Mouse (Mus musculus) heart, adult 9 months (tissue): ENCODE data around the gene Timm17b.

Experiments
- DNase-seq, 2 experiments: peaks; one replicate each; pipeline ENCODE4 v3.0.0; 2022; ENCODE audit warnings: low spot score in 2 of 2

Gene Timm17b

DNA sequence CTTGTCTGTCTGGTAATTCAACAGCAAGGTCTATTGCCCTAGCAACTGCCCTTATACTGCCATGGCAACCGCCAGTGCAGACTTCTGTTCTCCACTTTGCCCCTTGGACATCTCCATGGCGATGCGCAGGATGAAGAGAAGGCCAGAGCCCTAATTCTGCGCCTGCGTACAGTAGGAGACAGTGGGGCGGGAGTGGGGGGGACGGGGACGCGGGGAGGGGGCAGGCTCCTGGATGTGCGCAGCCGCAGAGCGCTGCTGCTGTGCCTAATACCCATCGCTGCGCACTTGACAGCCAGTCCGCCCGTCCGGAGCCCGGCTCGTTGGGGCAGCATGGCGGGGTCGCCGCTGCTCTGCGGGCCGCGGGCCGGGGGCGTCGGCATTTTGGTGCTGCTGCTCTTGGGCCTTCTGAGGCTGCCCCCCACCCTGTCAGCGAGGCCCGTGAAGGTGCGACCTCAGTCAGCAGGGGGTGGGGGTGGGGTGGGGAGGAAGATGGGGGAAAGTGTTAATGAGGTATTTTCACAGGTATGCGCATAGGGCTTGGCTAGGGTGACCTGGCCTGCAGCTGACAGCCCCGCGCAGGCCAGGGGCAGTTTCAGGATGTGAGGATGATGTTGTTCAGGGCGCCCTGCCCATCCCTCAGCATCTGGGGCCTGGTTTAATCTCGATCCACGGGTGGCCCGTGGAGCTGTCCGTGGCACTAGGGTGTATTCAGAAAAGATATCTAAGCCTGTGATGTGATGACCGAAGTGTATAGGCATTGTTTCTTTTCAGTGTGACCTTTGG, 20.6 kb downstream of the Timm17b start, which contains the start of gene Pcsk1n:
TSS of gene Pcsk1n (plus strand) at position 222 of the 783 bp plus-strand sequence.
- no peak for DNase-seq

DNA sequence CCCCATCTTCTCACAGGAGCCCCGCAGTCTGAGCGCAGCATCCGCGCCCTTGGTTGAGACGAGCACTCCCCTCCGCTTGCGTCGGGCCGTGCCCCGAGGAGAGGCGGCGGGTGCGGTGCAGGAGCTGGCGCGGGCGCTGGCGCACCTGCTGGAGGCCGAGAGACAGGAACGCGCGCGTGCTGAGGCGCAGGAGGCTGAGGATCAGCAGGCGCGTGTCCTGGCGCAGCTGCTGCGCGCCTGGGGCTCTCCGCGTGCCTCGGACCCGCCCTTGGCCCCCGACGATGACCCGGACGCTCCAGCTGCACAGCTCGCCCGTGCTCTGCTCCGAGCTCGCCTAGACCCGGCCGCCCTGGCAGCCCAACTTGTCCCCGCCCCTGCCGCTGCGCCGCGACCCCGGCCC, 22.9 kb downstream of the Timm17b start:
- DNase-seq, result no peak

DNA sequence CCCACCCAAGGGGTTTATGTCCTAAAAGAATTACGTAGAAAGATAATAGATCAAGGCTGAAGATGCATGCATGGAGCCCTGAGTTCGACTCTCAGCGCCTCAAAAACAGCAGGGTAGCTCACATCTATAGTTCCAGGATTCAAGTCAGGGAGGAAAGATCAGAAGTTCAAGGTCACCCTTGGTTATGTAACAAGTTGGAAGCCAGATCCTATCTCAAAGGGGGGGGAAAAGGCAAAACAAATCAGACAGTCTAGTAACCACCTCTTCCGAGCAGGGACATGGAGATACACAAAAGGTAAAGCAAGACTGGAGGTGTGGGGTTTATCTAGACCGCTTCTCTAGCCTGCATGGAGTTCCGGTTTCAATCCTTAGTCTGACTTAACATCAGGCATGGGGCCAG, 27.1 kb downstream of the Timm17b start:
- no peak for DNase-seq

- no peak for DNase-seq
Observed at GRCm38 (mm10) chrX:7927116-7927515, 28.0 kb downstream of the Timm17b start.

- no peak for DNase-seq
Observed at GRCm38 (mm10) chrX:7928270-7928790, 29.2 kb downstream of the Timm17b start, which contains the start of gene Eras. Gene Eras (minus strand): TSS chrX:7928607.

- DNase-seq, result no peak
Observed at GRCm38 (mm10) chrX:7936874-7937273, 37.7 kb downstream of the Timm17b start.

DNA sequence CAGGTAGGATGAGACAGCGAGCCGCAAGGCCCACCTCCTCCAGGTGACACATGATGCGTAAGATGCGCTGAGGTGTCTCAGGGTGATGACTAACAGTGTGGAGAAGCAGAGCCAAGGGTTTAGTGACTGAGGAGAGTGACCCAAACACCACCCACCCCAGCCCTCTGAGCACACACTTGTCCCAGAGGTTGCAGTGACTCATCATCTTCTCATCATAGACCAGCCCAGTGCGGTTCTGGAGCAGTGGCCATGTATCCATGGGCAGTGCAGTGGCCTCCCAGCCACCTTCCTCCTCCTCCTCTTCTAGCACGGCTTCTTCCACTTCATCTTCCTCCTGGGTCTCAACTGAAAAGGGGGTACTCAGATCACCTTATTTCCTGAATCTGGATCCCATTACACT, 38.5 kb downstream of the Timm17b start:
- no peak for DNase-seq

GRCm38 (mm10) chrX:7945618-7946017, 46.5 kb downstream of the Timm17b start:
- DNase-seq, result no peak

- DNase-seq, result peak in 1 of 2 experiments; percentile 2
Observed at GRCm38 (mm10) chrX:7947108-7947899, 48.1 kb downstream of the Timm17b start, which contains the start of gene Hdac6. Gene Hdac6 (minus strand): TSS chrX:7947889.

GRCm38 (mm10) chrX:7947900-7948492, 48.8 kb downstream of the Timm17b start:
- DNase-seq, result peak; percentile 94 to 96

DNA sequence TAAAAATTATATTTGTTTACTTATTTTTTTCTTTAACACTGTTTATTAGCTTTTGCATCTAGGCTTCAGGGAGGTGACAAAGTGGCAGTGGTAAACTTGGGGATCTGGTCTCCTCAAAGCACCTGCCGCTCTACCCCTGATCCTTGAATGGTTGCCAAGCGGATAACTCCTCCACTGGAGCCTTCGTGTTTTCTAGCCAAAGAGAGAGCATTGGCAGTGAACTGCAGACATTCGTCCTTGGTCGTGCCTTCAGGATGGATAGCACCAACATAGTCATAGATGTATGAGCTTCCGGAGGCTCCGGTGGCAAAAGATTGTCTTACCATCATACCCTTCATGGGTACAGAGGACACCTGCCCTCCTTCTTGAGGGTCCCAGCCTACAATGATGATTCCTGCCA, 50.9 kb downstream of the Timm17b start:
- DNase-seq, result no peak
